Mouse (Mus musculus) heart, postnatal 36 days (tissue): ENCODE data around the gene Ceacam9. TPM values are rescaled to one million over a fixed set of nuclear protein-coding genes. Genes with fewer than 3 reads are reported as not detected.

Experiments used
- DNase-seq, 2 experiments: peaks; one replicate each; pipeline ENCODE4 v3.0.0; 2021 to 2022
- intact Hi-C: fragments of 180-260 bp; cut with DNase I; formaldehyde crosslinking; loops from one replicate; pipeline ENCODE4 v1.15.1; 2025
- total RNA-seq, 2 experiments: library from RNA; stranded (reverse); gene quantifications; 2 replicates each; pipeline ENCODE4 v1.2.3; 2021

The Ceacam9 gene
- total RNA-seq, 2 experiments from 2014 or later, result not detected

- DNase-seq, result peak; percentile 93 to 94
- intact Hi-C loops, result loop anchor here (10.0 kb wide), 1 partner anchor 453 kb away; the partner anchor contains the start of gene Ccdc9
Measured at GRCm38 (mm10) chr7:16738073-16738696, 16.5 kb downstream of the Ceacam9 start, which contains the start of gene Ap2s1. Gene Ap2s1 (plus strand): TSS chr7:16738410.

- intact Hi-C loops, result loop anchor here (10.0 kb wide), 1 partner anchor 454 kb away; the partner anchor contains the start of gene Ccdc9
- DNase-seq, result no peak
Measured at GRCm38 (mm10) chr7:16739056-16739604, 17.4 kb downstream of the Ceacam9 start.

GRCm38 (mm10) chr7:16745373-16745772, 23.6 kb downstream of the Ceacam9 start:
- intact Hi-C loops, result no loop called here
- DNase-seq, result no peak

- intact Hi-C loops, result loop anchor here (1.0 to 2.0 kb wide), 4 partner anchors 35 to 145 kb away; partner anchors contain the start of genes Gng8 and Slc1a5
- DNase-seq, result peak; percentile 47 to 59
Measured at GRCm38 (mm10) chr7:16746093-16746492, 24.4 kb downstream of the Ceacam9 start.

GRCm38 (mm10) chr7:16747656-16748055, 25.9 kb downstream of the Ceacam9 start:
- no peak for DNase-seq
- intact Hi-C loops, result loop anchor here (2.0 kb wide), 2 partner anchors 33 to 143 kb away; partner anchors contain the start of genes Gng8 and Slc1a5

- intact Hi-C loops, result no loop called here
- no peak for DNase-seq
Measured at GRCm38 (mm10) chr7:16752016-16752415, 30.3 kb downstream of the Ceacam9 start.

GRCm38 (mm10) chr7:16755362-16756017, 33.8 kb downstream of the Ceacam9 start:
- intact Hi-C loops, result no loop called here
- DNase-seq, result peak; percentile 40 to 48

- intact Hi-C loops, result no loop called here
- DNase-seq, result no peak
Measured at GRCm38 (mm10) chr7:16758872-16759574, 37.3 kb downstream of the Ceacam9 start.

- intact Hi-C loops, result loop anchor here (1.0 kb wide), 1 partner anchor 21 kb away; the partner anchor contains the start of gene Slc1a5
- DNase-seq, result peak; percentile 55 to 64
Measured at GRCm38 (mm10) chr7:16760292-16760691, 38.6 kb downstream of the Ceacam9 start.

GRCm38 (mm10) chr7:16761005-16761481, 39.3 kb downstream of the Ceacam9 start:
- intact Hi-C loops, result no loop called here
- DNase-seq, result peak; percentile 73 to 78

- intact Hi-C loops, result no loop called here
- DNase-seq, result peak; percentile 31 to 61
Measured at GRCm38 (mm10) chr7:16761630-16762029, 39.9 kb downstream of the Ceacam9 start.

GRCm38 (mm10) chr7:16763463-16764218, 41.9 kb downstream of the Ceacam9 start:
- DNase-seq, result peak in 1 of 2 experiments; percentile 43
- intact Hi-C loops, result no loop called here

GRCm38 (mm10) chr7:16766443-16766842, 44.7 kb downstream of the Ceacam9 start:
- intact Hi-C loops, result no loop called here
- DNase-seq, result no peak

Other genes with a start within 250 kb of the Ceacam9 start
- not detected for gene Npas1, start 244.2 kb upstream of the Ceacam9 start, total RNA-seq
- gene Arhgap35, start 106.9 kb upstream of the Ceacam9 start, total RNA-seq, result 10 to 100 TPM; 32.0 to 35.1 TPM
- gene Ceacam15, start 46.2 kb upstream of the Ceacam9 start, total RNA-seq, result not detected
- gene Ap2s1, start 16.5 kb downstream of the Ceacam9 start, total RNA-seq, result 10 to 100 TPM; 80.0 to 81.8 TPM
- gene Slc1a5, start 59.4 kb downstream of the Ceacam9 start, total RNA-seq, result 10 to 100 TPM; 21.3 to 22.8 TPM
- gene Strn4, start 94.0 kb downstream of the Ceacam9 start, total RNA-seq, result 10 to 100 TPM; 54.1 to 61.3 TPM
- gene Fkrp, start 94.8 kb downstream of the Ceacam9 start, total RNA-seq, result 10 to 100 TPM; 47.2 to 49.1 TPM
- gene Prkd2, start 121.0 kb downstream of the Ceacam9 start, total RNA-seq, result 10 to 100 TPM; 17.8 to 19.3 TPM
- 10 to 100 TPM; 11.2 to 11.7 TPM for gene Dact3, start 153.4 kb downstream of the Ceacam9 start, total RNA-seq
- 1 to 10 TPM in 1 of 2 experiments, under 1 TPM in 1; 0.54 to 1.3 TPM for gene Gng8, start 169.9 kb downstream of the Ceacam9 start, total RNA-seq
- 1 to 10 TPM; 2.9 TPM for gene Ptgir, start 184.6 kb downstream of the Ceacam9 start, total RNA-seq
- gene Calm3, start 202.2 kb downstream of the Ceacam9 start, total RNA-seq, result 100 to 1,000 TPM; 182 to 193 TPM
- 1 to 10 TPM; 3.4 to 3.9 TPM for gene Pnmal2, start 222.8 kb downstream of the Ceacam9 start, total RNA-seq
- gene Pnmal1, start 237.8 kb downstream of the Ceacam9 start, total RNA-seq, result not detected